Mouse (Mus musculus) heart, adult 8-10 months (tissue): ENCODE data around the gene Adra2c. TPM values are rescaled to one million over a fixed set of nuclear protein-coding genes. Genes with fewer than 3 reads are reported as not detected.

Source experiments
- DNase-seq: peaks from one replicate; pipeline ENCODE4 v3.0.0; 2022; ENCODE audit warnings: low spot score
- total RNA-seq, 4 experiments: library from RNA; stranded (reverse); gene quantifications; 2 replicates each; pipeline ENCODE4 v1.2.4; 2022

The Adra2c gene
- total RNA-seq, 4 experiments from 2014 or later = 0.41 to 0.79 (median 0.58) TPM

DNA sequence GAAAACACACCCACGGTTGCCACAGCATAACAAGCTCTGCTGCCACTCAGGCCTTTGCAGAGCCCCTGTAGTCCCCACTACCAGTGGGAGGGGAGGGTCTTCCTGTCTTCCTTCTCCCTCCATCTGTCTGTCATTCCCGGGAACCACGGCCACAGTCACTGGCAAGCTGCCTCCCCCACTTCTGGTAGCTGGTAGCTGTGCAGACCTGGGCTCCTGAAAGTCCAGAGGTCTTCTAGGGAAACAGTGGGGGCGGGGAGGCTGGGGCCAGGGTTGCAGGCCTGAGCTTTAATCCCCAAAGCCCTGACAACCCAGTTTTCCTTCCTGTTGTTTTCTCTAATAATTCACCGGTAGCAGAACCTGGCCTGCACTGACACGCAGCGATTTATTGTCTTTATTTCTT is 31.7 kb downstream of the Adra2c start:
- DNase-seq = no peak

DNA sequence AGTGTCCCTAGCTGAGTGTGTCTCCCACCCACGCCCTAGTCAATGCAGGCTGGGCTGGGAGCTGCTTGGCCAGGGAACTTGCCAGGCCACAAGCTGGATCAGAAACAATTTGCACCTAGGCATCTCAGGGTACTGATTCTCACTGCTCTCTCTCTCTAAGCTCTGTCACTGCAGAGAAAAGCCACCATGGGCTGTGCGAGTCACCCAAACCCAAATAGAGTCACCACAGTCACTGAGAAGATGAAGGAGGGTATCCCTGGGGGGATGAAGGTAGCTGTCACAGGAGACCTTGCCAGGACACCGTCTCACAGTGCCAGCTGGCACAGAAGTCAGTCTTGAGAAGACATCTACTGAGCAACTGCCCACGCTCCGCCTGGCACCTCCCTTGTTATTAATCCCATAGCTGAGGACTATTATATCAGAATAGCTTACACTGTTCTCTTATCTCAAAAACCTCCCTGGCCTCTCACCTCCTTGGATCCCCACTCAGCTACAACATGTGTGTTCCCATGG is 33.7 kb downstream of the Adra2c start:
- DNase-seq = no peak

DNA sequence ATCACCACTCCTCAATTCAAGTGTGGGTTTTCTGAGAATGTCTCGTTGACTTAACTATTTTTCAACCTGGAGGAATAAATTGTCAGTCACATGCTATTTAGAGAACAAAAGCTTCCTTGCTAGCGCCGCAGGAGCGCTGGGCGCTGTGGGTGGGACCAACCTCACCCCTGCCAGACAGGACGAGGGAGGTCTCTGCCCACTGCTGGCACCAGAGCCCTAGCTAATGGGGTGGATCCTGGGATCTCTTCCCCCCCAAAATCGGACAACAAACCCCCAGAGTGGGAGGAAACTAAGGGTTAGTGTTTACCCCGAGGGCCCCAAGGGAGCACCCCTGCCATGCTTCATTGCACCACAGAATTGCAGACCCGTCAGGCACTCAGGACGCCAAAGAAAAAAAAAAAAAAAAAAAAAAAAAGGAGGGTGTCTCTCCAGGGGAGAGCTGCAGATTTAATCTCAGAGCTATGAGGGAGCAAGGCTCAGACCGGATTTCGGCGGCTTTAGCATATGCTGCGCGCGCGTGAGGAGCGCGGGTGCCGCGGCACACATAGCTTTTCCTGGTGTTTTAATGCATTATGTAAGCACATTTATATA is 35.2 kb downstream of the Adra2c start:
- DNase-seq = no peak

DNA sequence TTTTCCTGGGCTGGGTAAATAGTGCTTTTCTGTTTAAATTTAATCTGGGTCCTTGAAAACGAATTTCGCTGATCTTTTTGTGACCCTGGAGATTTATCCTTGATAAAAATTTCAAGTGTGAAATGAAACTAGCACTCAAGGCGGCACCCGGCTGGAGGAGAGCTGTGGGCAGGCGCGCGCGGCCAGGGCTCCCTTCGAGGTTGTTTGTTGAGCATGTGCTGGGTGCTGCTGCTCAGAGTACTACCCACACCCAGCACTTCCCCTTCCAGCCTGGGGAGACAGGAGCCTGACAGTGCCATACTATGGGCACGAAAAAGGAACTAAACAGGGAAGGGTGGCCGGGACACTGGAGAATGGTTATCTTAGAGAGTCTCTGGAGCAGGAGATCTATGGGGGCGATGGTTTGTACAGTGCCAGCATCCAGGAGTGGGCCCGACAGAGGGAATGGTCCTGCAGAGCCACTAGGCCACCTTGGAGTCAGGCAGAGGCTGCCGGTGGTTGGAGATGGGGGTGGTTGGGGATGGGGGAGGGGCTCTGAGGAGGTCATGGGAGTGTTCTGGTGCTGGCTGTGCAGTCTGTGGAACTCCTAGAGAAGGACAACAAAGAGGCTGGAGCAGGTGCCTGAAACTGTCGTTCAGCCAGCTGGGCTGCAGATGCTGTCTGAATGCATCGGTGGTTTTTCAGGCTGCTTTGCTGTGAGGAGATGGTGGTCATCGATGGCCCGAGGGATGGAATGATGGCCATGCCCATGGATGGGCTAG is 35.9 kb downstream of the Adra2c start:
- DNase-seq = no peak

DNA sequence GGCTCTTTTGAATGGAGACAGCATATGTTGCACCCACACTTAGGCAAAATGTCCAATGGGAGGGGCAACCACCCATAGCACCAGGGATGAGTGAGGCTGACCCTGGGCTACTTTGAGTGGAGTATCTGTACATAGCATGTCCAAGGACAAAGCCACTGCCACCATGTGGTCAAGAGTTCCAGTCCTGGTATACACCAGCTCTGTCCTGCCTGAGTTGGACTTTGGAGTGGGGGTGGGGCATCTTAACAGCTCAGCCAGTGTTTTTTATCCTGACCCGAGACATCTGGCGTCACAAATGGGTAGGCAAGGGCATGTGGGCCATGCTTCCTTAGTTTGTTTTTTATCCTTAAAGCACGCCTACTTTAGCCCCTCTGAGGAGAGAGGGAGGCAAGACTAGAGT is 36.5 kb downstream of the Adra2c start:
- no peak for DNase-seq

DNA sequence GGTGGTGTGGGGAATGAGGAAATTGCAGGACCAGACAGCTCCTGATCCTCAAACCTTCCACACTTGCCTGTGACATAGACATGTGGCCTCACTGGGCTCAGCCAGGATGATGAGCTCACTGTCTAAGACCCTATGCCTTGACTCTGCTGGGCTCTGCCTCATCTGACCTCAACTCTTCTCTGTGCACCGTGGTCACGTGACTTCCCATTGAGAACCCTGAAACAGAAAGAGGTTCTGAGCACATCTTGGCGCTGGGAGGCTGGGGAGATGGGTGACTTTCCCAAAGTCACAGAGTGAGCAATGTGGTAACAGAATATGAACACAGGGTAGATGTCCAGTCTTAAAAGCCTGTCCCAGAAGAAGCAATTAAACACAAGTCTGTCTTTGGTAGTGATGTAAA is 37.1 kb downstream of the Adra2c start:
- no peak for DNase-seq

DNA sequence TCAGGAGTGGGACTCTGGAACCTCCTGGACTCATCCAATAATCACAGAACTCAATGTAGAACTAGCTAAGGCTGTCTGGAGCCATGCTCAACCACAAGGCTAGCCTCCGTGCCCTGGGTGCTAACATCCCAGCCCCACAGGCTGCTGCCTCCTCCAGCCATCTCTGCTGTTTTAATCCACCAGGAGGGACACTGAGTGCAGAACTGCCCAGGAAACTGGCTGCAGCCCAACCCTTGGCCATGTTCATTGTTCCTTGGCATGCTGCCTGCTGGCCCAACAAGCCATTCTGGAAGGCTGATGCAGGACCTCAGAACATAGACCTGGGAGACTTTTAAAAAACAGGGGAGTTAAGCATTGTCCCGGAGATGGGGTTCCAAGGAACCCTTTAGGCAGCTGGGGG is 42.5 kb downstream of the Adra2c start:
- DNase-seq = peak; percentile 83

DNA sequence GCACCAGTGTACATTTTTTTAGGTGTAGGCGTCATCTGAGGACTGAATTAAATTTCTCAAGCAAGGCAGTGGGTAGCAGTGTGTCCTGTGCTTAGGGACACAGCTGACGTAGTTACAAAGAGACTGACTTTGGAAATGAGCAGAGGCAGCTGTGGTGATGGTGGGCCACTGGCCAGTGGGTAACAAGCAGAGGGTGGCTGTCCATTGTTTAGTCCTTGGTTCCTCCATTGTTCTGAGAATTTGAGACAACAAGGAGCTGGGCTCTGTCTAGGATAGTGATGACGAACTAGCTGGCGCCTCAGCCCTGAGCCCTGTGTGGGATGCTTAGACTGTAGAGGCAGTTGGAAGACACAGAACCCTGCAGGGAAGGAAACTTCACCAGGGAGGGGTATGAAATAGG is 52.7 kb downstream of the Adra2c start:
- no peak for DNase-seq

Other genes with a start within 250 kb of the Adra2c start
- under 1 TPM; 0.26 to 0.75 (median 0.47) TPM for gene Hgfac, start 236.8 kb upstream of the Adra2c start, total RNA-seq
- gene Dok7, start 221.6 kb upstream of the Adra2c start, total RNA-seq = 10 to 100 TPM; 32.2 to 42.1 (median 39.8) TPM
- 10 to 100 TPM; 40.6 to 55.8 (median 48.3) TPM for gene Lrpap1, start 172.6 kb upstream of the Adra2c start, total RNA-seq
- gene Hmx1, start 110.8 kb downstream of the Adra2c start, total RNA-seq = not detected
- under 1 TPM in 3 of 4 experiments, not detected in 1; 0.25 to 0.59 (median 0.41) TPM for gene Cpz, start 247.4 kb downstream of the Adra2c start, total RNA-seq